Mouse (Mus musculus): ENCODE measurements at regions not wholly inside any gene's neighbourhood (a gene's known extent, or its start where the extent isn't known, plus 50 kb on each side); places are given as distances from the start of the nearest gene placed in this dataset.

DNA sequence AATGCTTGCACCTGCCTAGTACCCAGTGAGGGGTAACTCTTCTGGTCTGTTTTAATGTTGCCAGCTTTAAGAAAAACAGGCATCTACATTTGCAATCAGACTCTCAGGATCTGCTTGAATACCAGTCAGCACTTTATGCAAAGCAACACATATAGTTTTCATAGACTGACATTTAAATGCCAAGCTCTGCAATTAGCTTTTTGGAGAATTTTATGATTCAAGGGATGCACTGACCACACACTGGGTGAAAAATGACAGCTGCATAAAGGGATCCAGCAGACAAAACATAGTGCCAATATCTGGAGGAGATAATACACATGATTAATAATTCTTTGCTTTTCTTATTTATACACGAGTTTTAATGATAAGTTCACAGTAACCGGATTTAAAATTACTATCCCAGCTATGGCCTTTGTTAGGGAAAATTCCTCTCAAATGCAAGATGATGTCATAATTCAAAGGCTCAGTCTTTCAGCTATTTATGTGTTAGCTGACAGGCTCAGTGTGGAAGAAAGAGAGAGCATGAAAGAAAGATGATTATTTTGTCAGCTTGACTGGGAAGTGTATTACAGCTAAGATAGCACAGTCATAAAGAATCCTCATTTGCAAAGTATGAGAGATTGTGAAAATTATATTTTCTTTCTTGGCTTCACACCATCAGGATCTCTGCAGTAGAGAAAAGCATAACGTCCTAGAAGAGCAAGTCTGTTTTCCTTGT lies 219.0 kb upstream of the Cenpq start:
- ATAC-seq (ENCODE audit: low FRiP score) (no peak), DNase-seq (ENCODE audit: low spot score) (peak; percentile 31)
- 61% methylated on average over 3 of the region's 3 CpGs for WGBS

DNA sequence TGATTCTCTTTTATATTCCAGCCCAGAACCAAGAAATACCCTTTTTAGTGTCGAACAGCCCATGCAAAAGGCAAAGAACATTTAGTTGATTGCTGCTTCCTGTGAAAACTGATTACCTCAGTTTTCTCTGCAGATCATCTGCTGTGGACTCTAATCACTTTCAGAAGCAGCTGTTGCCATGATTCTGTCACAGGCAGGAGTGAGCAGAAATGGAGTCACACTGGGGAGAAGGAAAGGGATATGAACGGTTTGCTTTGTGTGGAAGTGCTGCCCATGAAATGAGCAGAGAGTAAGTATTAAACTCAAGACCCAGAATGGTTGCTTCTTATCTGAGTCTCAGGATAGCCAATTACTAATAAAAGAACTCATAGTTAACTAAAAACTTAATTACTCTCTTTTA lies 217.6 kb upstream of the Cenpq start:
- H3K9me3 ChIP-seq (ENCODE audit: control insufficient read depth, low read length): no peaks in the 10 kb centered on the region
- H3K9ac ChIP-seq: no peak overlapping the region
- H3K4me3 ChIP-seq (replicated peaks; ENCODE audit: low read length): no peak overlapping the region
- no peak overlapping the region for H3K27ac ChIP-seq
- H3K27me3 ChIP-seq (ENCODE audit: control insufficient read depth, insufficient read depth, low read length): no peaks in the 10 kb centered on the region
- no peaks in the 10 kb centered on the region for H3K4me1 ChIP-seq (replicated peaks; ENCODE audit: control insufficient read depth, insufficient read depth, low read length)
- no peaks in the 10 kb centered on the region for H3K36me3 ChIP-seq (replicated peaks; ENCODE audit: control insufficient read depth, insufficient read depth)
- ATAC-seq (ENCODE audit: low FRiP score) (peak; percentile 51; the same call in 1 of the 2 replicates), DNase-seq (ENCODE audit: low spot score) (no peak)
- WGBS: 50% methylated on average over 2 of the region's 2 CpGs
- no peak overlapping the region for H3K4me2 ChIP-seq (replicated peaks)

More for the DNA sequence above, 219.0 kb upstream of the Cenpq start:
- no peaks in the 10 kb centered on the region for H3K4me1 ChIP-seq (replicated peaks; ENCODE audit: control insufficient read depth, insufficient read depth, low read length)
- H3K4me2 ChIP-seq (replicated peaks): no peak overlapping the region
- H3K27me3 ChIP-seq (ENCODE audit: control insufficient read depth, insufficient read depth, low read length): no peaks in the 10 kb centered on the region
- no peak overlapping the region for H3K27ac ChIP-seq
- H3K9ac ChIP-seq: no peak overlapping the region
- no peaks in the 10 kb centered on the region for H3K9me3 ChIP-seq (ENCODE audit: control insufficient read depth, low read length)
- no peaks in the 10 kb centered on the region for H3K36me3 ChIP-seq (replicated peaks; ENCODE audit: control insufficient read depth, insufficient read depth)
- no peak overlapping the region for H3K4me3 ChIP-seq (replicated peaks; ENCODE audit: low read length)

DNA sequence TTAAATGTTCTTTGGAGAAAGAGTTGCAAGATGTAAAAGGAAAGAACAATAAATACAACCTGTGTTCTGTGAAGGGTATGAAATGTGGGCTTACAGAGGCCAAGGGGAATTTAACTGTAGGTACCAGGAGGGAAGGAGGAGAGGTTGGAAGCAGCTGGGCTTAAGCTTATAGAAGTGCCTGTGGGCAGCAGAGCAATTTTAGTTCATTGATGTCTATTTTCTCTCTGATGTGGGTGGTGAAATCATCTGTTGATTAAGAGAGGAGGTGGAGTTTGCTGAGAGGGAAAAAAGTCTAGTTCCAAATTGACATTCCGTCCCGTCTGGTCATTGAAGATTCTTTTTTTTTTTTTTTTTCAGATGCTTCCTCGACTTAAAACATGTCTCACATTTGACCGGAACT lies 209.7 kb upstream of the Cenpq start:
- H3K4me1 ChIP-seq (replicated peaks; ENCODE audit: control insufficient read depth, insufficient read depth, low read length): no peaks in the 10 kb centered on the region
- no peak overlapping the region for H3K4me3 ChIP-seq (replicated peaks; ENCODE audit: low read length)
- H3K27me3 ChIP-seq (ENCODE audit: control insufficient read depth, insufficient read depth, low read length): no peaks in the 10 kb centered on the region
- DNase-seq (ENCODE audit: low spot score) (no peak), ATAC-seq (ENCODE audit: low FRiP score) (no peak)
- H3K27ac ChIP-seq: no peak overlapping the region
- no peaks in the 10 kb centered on the region for H3K9me3 ChIP-seq (ENCODE audit: control insufficient read depth, low read length)
- H3K9ac ChIP-seq: no peak overlapping the region
- no peak overlapping the region for H3K4me2 ChIP-seq (replicated peaks)
- WGBS: 80% methylated on average over 4 of the region's 4 CpGs
- no peaks in the 10 kb centered on the region for H3K36me3 ChIP-seq (replicated peaks; ENCODE audit: control insufficient read depth, insufficient read depth)

DNA sequence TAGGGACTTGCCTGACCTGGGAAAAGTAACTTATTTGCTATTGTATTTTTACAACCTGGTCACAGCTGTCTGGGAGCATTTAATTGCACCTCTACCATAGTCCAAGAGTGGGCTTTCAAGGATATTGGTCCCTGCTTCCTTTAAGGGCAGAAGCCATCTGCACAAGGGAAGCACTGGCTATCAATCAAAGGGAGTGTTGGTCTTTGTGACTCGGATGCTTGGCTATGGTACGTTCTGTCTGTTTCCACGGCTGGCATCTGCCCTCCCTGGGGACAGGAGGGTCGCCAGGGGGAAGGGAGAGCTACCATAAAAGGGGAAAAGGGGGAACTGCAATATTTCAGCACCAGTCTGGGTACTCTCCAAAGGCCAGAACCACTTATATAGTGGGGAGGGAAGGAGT lies 190.7 kb upstream of the Cenpq start:
- H3K36me3 ChIP-seq (replicated peaks; ENCODE audit: control insufficient read depth, insufficient read depth): no peaks in the 10 kb centered on the region
- WGBS: 22% methylated on average over 4 of the region's 4 CpGs
- H3K27ac ChIP-seq: no peak overlapping the region
- DNase-seq (ENCODE audit: low spot score) (no peak), ATAC-seq (ENCODE audit: low FRiP score) (0 out of 2 replicates have a peak, but pooled peaks have one; percentile 11)
- no peak overlapping the region for H3K4me3 ChIP-seq (replicated peaks; ENCODE audit: low read length)
- H3K4me2 ChIP-seq (replicated peaks): no peak overlapping the region
- no peaks in the 10 kb centered on the region for H3K9me3 ChIP-seq (ENCODE audit: control insufficient read depth, low read length)
- no peak overlapping the region for H3K9ac ChIP-seq
- no peaks in the 10 kb centered on the region for H3K27me3 ChIP-seq (ENCODE audit: control insufficient read depth, insufficient read depth, low read length)
- no peaks in the 10 kb centered on the region for H3K4me1 ChIP-seq (replicated peaks; ENCODE audit: control insufficient read depth, insufficient read depth, low read length)

DNA sequence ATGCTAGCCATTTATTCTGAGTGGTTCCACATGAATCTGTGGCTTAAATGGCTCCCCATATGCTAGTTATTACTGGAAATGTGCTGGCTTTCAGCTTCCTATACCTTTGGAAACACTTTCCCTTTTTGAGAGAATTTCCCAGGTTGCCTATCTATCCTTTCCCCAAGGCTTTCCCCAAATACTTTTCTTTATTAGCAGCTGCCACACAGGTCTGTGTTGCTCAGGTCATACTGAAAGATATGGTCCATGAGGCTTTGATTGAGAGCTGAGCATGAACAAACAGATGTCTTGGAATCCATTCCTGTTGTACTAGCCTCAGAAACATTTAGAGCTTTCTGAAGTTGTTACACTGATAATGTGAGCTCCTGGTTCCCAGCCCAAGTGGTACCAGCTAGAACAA lies 188.1 kb upstream of the Cenpq start:
- Histone ChIP-seq H3K4me2 (replicated peaks) (no peak overlapping the region), H3K27ac (no peak overlapping the region), H3K4me3 (replicated peaks; ENCODE audit: low read length) (no peak overlapping the region), H3K4me1 (replicated peaks; ENCODE audit: control insufficient read depth, insufficient read depth, low read length) (no peaks in the 10 kb centered on the region), H3K9ac (no peak overlapping the region), H3K9me3 (ENCODE audit: control insufficient read depth, low read length) (no peaks in the 10 kb centered on the region), H3K36me3 (replicated peaks; ENCODE audit: control insufficient read depth, insufficient read depth) (no peaks in the 10 kb centered on the region), H3K27me3 (ENCODE audit: control insufficient read depth, insufficient read depth, low read length) (no peaks in the 10 kb centered on the region)
- ATAC-seq (ENCODE audit: low FRiP score): no peak
- no peak for DNase-seq (ENCODE audit: low spot score)

DNA sequence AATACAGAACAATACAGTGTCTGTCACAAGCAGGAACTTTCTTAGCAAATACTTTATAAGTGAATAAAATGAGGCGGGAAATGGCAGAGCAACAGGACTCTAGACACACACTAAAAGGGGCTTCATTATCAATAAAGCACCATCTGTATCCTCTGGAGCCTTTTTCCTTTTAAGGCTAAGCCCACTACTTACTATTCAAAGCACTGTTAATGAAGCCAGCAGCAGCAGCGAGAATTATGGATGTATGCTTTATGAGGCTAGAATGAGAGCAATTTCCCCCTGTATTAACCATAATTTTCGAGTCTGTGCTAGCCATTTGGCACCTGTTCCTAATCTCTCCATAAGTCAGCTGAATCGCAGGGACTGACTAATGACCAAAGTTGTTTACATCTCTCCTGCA lies 169.1 kb upstream of the Cenpq start:
- H3K9me3 ChIP-seq (ENCODE audit: control insufficient read depth, low read length): no peaks in the 10 kb centered on the region
- no peaks in the 10 kb centered on the region for H3K27me3 ChIP-seq (ENCODE audit: control insufficient read depth, insufficient read depth, low read length)
- H3K4me3 ChIP-seq (replicated peaks; ENCODE audit: low read length): no peak overlapping the region
- no peak overlapping the region for H3K9ac ChIP-seq
- H3K36me3 ChIP-seq (replicated peaks; ENCODE audit: control insufficient read depth, insufficient read depth): no peaks in the 10 kb centered on the region
- no peak overlapping the region for H3K27ac ChIP-seq
- DNase-seq (ENCODE audit: low spot score) (no peak), ATAC-seq (ENCODE audit: low FRiP score) (no peak)
- no peaks in the 10 kb centered on the region for H3K4me1 ChIP-seq (replicated peaks; ENCODE audit: control insufficient read depth, insufficient read depth, low read length)
- 63% methylated on average over 4 of the region's 4 CpGs for WGBS
- H3K4me2 ChIP-seq (replicated peaks): no peak overlapping the region

DNA sequence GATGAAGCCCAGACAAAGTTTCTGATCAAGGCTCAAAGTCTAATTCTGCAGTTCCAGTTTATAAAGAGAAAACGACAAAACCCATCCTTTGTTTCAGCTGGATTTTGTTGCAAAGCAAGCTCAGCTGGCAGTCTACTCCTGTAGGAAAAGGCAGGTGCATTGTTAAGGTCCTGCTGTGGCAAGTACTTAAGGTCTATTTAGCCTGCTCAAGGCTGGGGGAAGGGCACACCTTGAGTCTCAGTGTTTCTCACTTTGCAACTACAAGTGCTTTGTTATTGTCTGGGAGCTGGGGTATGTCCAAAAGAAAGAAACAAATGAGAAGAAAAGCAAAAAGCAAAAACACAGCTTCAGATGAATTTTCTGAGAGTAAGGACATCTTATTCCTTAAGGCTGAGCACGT lies 136.0 kb upstream of the Cenpq start:
- no peaks in the 10 kb centered on the region for H3K9me3 ChIP-seq (ENCODE audit: control insufficient read depth, low read length)
- H3K36me3 ChIP-seq (replicated peaks; ENCODE audit: control insufficient read depth, insufficient read depth): no peaks in the 10 kb centered on the region
- no peak overlapping the region for H3K4me2 ChIP-seq (replicated peaks)
- DNase-seq (ENCODE audit: low spot score) (no peak), ATAC-seq (ENCODE audit: low FRiP score) (no peak)
- H3K9ac ChIP-seq: no peak overlapping the region
- H3K27ac ChIP-seq: no peak overlapping the region
- no peaks in the 10 kb centered on the region for H3K27me3 ChIP-seq (ENCODE audit: control insufficient read depth, insufficient read depth, low read length)
- WGBS: 30% methylated on average over 2 of the region's 2 CpGs
- no peak overlapping the region for H3K4me3 ChIP-seq (replicated peaks; ENCODE audit: low read length)
- no peaks in the 10 kb centered on the region for H3K4me1 ChIP-seq (replicated peaks; ENCODE audit: control insufficient read depth, insufficient read depth, low read length)
